Mouse (Mus musculus): Measurements from ENCODE around the gene Psma3.

DNA sequence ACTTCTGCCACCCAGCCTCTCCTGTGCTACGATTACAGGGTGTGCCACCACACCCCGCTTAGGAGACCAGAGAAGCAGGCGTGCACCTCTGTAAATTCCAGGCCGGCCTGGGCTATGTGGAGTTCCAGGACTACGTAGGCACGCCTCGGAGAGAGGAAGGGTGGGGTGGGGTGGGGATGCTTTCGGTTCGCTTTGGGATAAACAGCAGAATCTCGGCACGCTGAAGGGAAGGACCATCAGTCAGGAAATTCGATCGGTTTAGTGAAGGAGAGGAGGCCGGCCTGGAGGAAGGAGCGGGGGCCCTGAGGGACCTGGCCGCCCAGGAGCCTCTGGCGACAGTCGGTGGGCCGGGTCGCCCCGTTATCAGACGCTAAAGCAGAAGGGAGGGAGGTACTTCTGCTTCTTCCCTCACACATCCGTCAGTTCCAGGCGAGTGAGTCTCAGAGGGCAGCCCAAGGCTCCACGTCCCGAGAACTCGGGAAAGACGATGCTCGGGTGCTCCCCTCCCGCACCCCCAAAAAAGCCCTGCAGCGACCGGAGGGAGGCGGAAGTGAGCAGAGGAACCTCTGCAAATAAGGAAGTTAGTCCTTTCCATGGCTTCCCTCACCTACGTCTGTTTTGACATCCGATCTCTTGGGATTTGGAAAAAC, 6.2 kb upstream of the Psma3 start:
- peak; percentile 48 to 67 (median 63) for TF ChIP-seq CTCF (IDR thresholded peaks at IDR 0.05 in 2 of 3, conservative IDR thresholded peaks at IDR 0.05 in 1 of 3; ENCODE audit: control insufficient read depth in 1 of 3, insufficient read depth in 1 of 3, low read depth in 2 of 3, low read length in 3 of 3, poor library complexity in 1 of 3, severe bottlenecking in 1 of 3)
- no peak for TF ChIP-seq TBP (IDR thresholded peaks at IDR 0.05; ENCODE audit: low read depth, low read length)
- no peak; the same call in 1 of the 2 replicates for TF ChIP-seq ETS1 (IDR thresholded peaks at IDR 0.05; ENCODE audit: low read depth, low read length)
- TF ChIP-seq NELFE (IDR thresholded peaks at IDR 0.05; ENCODE audit: low read depth, low read length) = peak; percentile 77
- peak; percentile 53 to 80; a peak in 2 of 4 replicates for TF ChIP-seq POLR2A (IDR thresholded peaks at IDR 0.05; ENCODE audit: control insufficient read depth in 1 of 2, insufficient read depth in 1 of 2, low read depth in 1 of 2, low read length in 2 of 2, poor library complexity in 1 of 2)
- TF ChIP-seq TAL1 (IDR thresholded peaks at IDR 0.05; ENCODE audit: low read length) = no peak
- no peak for TF ChIP-seq MAX (IDR thresholded peaks at IDR 0.05; ENCODE audit: low read length)
- no peak for TF ChIP-seq NRF1 (IDR thresholded peaks at IDR 0.05; ENCODE audit: insufficient read depth, low read depth, low read length, poor library complexity, severe bottlenecking)
- TF ChIP-seq MAZ (IDR thresholded peaks at IDR 0.05; ENCODE audit: low read depth, low read length) = peak; percentile 90; the same call in 1 of the 2 replicates
- peak; percentile 17; the same call in 1 of the 2 replicates for TF ChIP-seq POLR2AphosphoS5 (IDR thresholded peaks at IDR 0.05; ENCODE audit: borderline replicate concordance, low read depth, low read length)
- TF ChIP-seq GATA1 (IDR thresholded peaks at IDR 0.05; ENCODE audit: low read depth, low read length) = no peak
- peak; percentile 12; the same call in 1 of the 2 replicates for TF ChIP-seq MYC (IDR thresholded peaks at IDR 0.05; ENCODE audit: low read depth, low read length)
